Mouse (Mus musculus): Measurements from ENCODE around the gene Zc3h4. TPM values are rescaled to one million over a fixed set of nuclear protein-coding genes. Genes with fewer than 3 reads are reported as not detected.

Zc3h4 gene
- polyA plus RNA-seq, 1 experiment from 2014 or later, result 17.5 TPM

DNA sequence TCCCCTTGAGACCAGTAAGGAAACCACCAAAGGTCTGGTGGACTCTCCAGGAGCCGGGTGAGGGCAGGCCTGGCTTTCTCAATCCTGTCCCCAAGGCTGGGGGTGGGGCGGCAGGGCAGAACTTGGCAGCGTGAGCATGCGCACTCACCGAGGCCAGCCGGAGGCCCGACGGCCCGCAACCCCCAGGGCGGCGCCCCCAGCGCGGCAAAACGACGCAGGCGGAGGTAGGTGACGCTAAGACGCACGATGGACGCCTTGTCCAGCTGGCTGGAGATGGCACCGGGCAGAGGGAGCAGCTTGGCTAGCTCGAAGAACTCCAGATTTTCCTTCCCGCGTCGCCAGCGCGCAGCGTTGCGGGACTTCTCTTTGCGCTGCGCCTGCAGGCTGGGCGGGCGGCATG lies 73.7 kb downstream of the Zc3h4 start:
- Histone ChIP-seq H3K4me1 (replicated peaks) (peaks cover 27% of the 10 kb centered on the region), H3K27me3 (peaks cover 74% of the 10 kb centered on the region), H3K9ac (no peak overlapping the region), H3K36me3 (no peaks in the 10 kb centered on the region), H3K27ac (replicated peaks) (no peak overlapping the region), H3K9me3 (no peaks in the 10 kb centered on the region), H3K4me2 (peak overlapping the region; percentile 37), H3K4me3 (peak overlapping the region; percentile 13)
- 7% methylated on average over 33 of the region's 33 CpGs for WGBS
- no peak for ATAC-seq (ENCODE audit: low FRiP score, low read depth)

DNA sequence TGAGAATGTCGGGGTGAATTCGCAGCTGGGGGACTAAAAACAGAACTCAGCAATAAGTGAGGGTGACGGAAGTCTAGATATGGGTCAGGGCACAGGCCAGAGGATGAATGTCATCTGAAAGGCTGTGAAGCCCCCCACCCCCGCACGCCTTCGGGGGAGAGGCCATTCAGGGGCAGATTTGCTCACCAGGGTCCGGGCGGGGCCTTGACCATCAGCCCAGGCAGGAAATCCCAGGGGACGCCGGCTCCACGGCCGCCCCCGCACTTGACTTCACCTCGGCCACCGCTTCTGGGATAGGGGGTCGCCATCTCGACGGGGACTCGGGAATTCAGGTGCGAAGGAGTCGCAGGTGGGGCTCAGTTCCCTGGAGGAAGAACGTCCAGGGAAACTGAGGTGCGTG lies 74.6 kb downstream of the Zc3h4 start:
- no peak for ATAC-seq (ENCODE audit: low FRiP score, low read depth)
- 2% methylated on average over 23 of the region's 23 CpGs for WGBS
- Histone ChIP-seq H3K27ac (replicated peaks) (no peak overlapping the region), H3K36me3 (no peaks in the 10 kb centered on the region), H3K4me1 (replicated peaks) (peaks cover 27% of the 10 kb centered on the region), H3K4me2 (peak overlapping the region; percentile 60), H3K9ac (no peak overlapping the region), H3K4me3 (peak overlapping the region; percentile 38), H3K27me3 (peaks cover 69% of the 10 kb centered on the region), H3K9me3 (no peaks in the 10 kb centered on the region)

DNA sequence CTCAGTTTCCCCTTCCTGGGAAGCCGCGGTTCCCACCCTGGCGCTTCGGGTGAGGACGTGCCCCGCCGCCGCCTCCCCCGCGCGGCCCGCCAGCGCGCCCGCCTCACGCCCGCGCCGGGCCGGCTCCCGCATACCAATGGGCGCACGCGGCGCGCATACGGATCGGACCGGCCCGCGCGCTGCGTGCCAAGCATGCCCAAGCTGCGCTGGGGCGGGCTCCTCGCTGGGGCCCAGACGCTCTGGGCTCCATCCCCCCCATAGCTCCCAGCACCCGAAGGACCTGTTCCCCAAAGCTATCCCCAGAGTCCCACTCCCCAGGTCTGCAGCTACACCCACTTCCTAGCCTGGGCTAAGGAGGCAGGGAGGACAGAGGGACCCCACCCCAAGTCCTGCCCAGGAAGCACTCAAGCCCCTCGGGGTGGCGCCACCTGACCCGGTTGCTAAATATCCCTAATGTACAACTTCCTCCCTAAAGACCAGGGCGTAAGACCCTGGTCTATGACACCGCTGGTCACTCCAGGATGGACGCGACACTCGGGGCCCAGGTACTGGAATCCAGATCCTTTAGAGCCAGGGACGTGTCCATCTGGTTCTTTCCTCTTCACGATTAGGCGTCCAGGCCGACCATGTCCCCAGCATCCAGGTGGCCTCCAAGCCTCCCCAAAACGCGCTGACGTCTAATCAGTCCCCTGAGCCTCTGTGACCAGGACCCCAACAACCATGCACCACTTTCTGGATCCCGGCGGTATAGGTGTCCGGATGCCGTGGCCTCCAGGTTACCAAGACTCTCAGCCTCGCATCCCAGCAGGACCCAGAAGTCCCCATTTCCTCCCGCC lies 75.3 kb downstream of the Zc3h4 start:
- Histone ChIP-seq H3K4me3 (peak overlapping the region; percentile 38), H3K4me1 (replicated peaks) (peaks cover 27% of the 10 kb centered on the region), H3K36me3 (no peaks in the 10 kb centered on the region), H3K27me3 (peaks cover 62% of the 10 kb centered on the region), H3K4me2 (peak overlapping the region; percentile 60), H3K9ac (no peak overlapping the region), H3K27ac (replicated peaks) (no peak overlapping the region), H3K9me3 (no peaks in the 10 kb centered on the region)
- 0 out of 2 replicates have a peak, but pooled peaks have one; percentile 27 for ATAC-seq (ENCODE audit: low FRiP score, low read depth)
- WGBS, result 1% methylated on average over 55 of the region's 59 CpGs

DNA sequence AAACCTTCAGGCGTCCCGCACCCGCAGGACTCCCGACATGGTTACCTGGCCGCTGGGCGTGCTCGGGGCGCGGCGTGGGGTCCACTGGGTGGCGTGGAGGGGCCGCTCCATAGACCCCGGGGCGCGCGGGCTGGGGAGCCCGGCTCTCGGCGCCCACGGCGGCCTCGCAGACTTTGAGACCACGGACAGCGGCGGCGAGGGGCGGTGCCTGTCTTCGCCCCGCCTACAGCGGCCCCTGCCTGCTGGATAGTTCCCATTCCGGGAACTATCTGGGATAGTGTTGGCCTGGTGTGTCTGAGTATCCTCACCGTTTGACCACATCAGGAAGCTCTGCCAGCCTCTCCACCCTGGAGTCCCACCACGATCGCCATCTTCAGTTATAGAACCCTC lies 75.9 kb downstream of the Zc3h4 start:
- H3K27me3 ChIP-seq, result peaks cover 58% of the 10 kb centered on the region
- H3K9me3 ChIP-seq, result no peaks in the 10 kb centered on the region

DNA sequence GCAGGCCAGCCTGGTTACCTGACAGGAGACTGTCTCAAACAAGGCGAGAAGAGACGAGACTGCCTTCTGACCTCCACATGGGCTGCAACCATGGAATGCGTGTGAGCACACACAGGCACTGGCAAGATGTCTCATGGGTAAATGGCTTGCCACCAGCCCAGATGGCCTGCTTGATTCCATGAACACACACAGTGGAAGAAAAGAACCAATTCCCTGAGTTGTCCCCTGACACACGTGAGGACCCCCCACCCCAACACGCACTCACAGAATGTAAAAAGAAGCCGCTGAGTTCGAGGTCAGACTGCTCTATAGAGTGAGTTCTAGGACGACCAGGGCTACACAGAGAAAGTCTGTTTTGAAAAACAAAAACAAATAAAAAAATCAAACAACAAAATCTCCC lies 76.9 kb downstream of the Zc3h4 start, which contains the start of gene Npas1:
Gene Npas1, minus strand, starts transcription at position 101 of the 400 bp plus-strand sequence.
- H3K4me2 ChIP-seq, result peak within 1 kb of the TSS; percentile 60
- no peaks in the 10 kb centered on the region for H3K9me3 ChIP-seq
- H3K4me3 ChIP-seq, result peak within 1 kb of the TSS; percentile 38
- no peaks in the 10 kb centered on the region for H3K36me3 ChIP-seq
- 84% methylated on average over 8 of the region's 8 CpGs for WGBS
- H3K9ac ChIP-seq, result no peak within 1 kb of the TSS
- H3K27me3 ChIP-seq, result peaks cover 52% of the 10 kb centered on the region
- H3K4me1 ChIP-seq (replicated peaks), result peaks cover 21% of the 10 kb centered on the region
- no peak for ATAC-seq (ENCODE audit: low FRiP score, low read depth)
- no peak within 1 kb of the TSS for H3K27ac ChIP-seq (replicated peaks)

More for the DNA sequence above, 75.9 kb downstream of the Zc3h4 start:
- ATAC-seq (ENCODE audit: low FRiP score, low read depth), result 0 out of 2 replicates have a peak, but pooled peaks have one; percentile 20
- Histone ChIP-seq H3K4me1 (replicated peaks) (peaks cover 27% of the 10 kb centered on the region), H3K27ac (replicated peaks) (no peak overlapping the region), H3K36me3 (no peaks in the 10 kb centered on the region), H3K9ac (no peak overlapping the region), H3K4me3 (peak overlapping the region; percentile 38), H3K4me2 (peak overlapping the region; percentile 60)
- WGBS, result under 1% methylated on average over 34 of the region's 34 CpGs

Other genes starting within 250 kb of the Zc3h4 start
- gene Meis3, start 225.8 kb upstream of the Zc3h4 start, polyA plus RNA-seq (2015; fragmentation: Nextera tagmentation; extraction: Ambion mirVana), result 120 and 134 TPM in 2 replicates
- 10.9 and 11.1 TPM in 2 replicates for gene Dhx34, start 178.9 kb upstream of the Zc3h4 start, polyA plus RNA-seq (2015; fragmentation: Nextera tagmentation; extraction: Ambion mirVana)
- gene C5ar2, start 156.8 kb upstream of the Zc3h4 start, polyA plus RNA-seq (2015; fragmentation: Nextera tagmentation; extraction: Ambion mirVana), result 0.10 and 0.14 TPM in 2 replicates
- gene C5ar1, start 141.4 kb upstream of the Zc3h4 start, polyA plus RNA-seq (2015; fragmentation: Nextera tagmentation; extraction: Ambion mirVana), result 2.2 and 2.7 TPM in 2 replicates
- 52.2 and 58.4 TPM in 2 replicates for gene Inafm1, start 127.3 kb upstream of the Zc3h4 start, polyA plus RNA-seq (2015; fragmentation: Nextera tagmentation; extraction: Ambion mirVana)
- gene Ccdc9, start 114.1 kb upstream of the Zc3h4 start, polyA plus RNA-seq (2015; fragmentation: Nextera tagmentation; extraction: Ambion mirVana), result 29.3 and 29.6 TPM in 2 replicates
- gene Bbc3, start 92.5 kb upstream of the Zc3h4 start, polyA plus RNA-seq (2015; fragmentation: Nextera tagmentation; extraction: Ambion mirVana), result 28.9 and 31.7 TPM in 2 replicates
- 251 and 261 TPM in 2 replicates for gene Sae1, start 13.1 kb upstream of the Zc3h4 start, polyA plus RNA-seq (2015; fragmentation: Nextera tagmentation; extraction: Ambion mirVana)
- gene Tmem160, start 51.9 kb downstream of the Zc3h4 start, polyA plus RNA-seq (2015; fragmentation: Nextera tagmentation; extraction: Ambion mirVana), result 67.8 and 75.6 TPM in 2 replicates
- gene Npas1, start 76.8 kb downstream of the Zc3h4 start, polyA plus RNA-seq (2015; fragmentation: Nextera tagmentation; extraction: Ambion mirVana), result 4.4 and 5.0 TPM in 2 replicates
- gene Arhgap35, start 214.1 kb downstream of the Zc3h4 start, polyA plus RNA-seq (2015; fragmentation: Nextera tagmentation; extraction: Ambion mirVana), result 33.0 and 33.8 TPM in 2 replicates